Mouse (Mus musculus) urinary bladder, postnatal 0 days (tissue): ENCODE measurements around the gene Vmn2r37. TPM values are rescaled to one million over a fixed set of nuclear protein-coding genes. Genes with fewer than 3 reads are reported as not detected.

Source experiments
- polyA plus RNA-seq: library from polyadenylated mRNA; unstranded; fragments of >200 nt; fragmentation: Nextera tagmentation; extraction: Ambion mirVana; gene quantifications from 2 replicates; pipeline ENCODE4 v1.2.1, GENCODE M21; 2015

The Vmn2r37 gene
- polyA plus RNA-seq, result not detected in 2 replicates

DNA sequence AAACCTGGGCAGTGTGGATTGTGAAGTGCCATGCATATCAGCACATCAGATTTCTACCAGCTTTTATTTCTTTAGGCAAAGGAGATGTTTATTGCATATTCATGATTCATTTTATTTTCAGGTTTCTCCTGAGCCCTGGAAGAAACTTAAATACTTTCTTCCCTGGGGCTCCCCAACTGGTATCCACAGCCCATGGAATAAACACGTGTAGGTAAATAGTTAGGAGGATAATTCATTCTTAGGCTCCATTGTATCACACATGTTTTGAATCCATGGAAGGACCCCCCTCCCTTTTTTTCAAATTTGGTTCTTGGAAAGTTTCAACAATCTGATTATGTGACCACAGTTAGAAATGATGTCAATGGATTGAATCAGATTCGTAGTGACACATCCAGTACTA is at the start of gene Vmn2r37:
Gene Vmn2r37 (minus strand): TSS at position 101 of the 400 bp plus-strand sequence.

Other genes starting within 250 kb of the Vmn2r37 start
- not detected in 2 replicates for gene Vmn2r39, start 192.9 kb downstream of the Vmn2r37 start, polyA plus RNA-seq
- not detected in 2 replicates for gene Vmn2r38, start 125.8 kb downstream of the Vmn2r37 start, polyA plus RNA-seq